ENCODE assay signal across 16 mouse cellular contexts in genomic region chr6:42397041-42397657, GRCm38 (mm10). TPM values are rescaled to one million over a fixed set of nuclear protein-coding genes. Genes with fewer than 3 reads are reported as not detected.
DNase-seq lines count a peak whose midpoint lies in the region; ATAC-seq and TF ChIP-seq lines count a peak whose summit lies in the region.
"Had no signal": no experiment of that assay in that cellular context is flagged by ENCODE, and none has a peak within 500 bp of the region (broad histone marks: within the 10 kb centered on the region; RNA-seq: fewer than 3 reads in every experiment).

No protein-coding gene starts in this region.

- ATAC-seq in liver, postnatal 0 days: no peak
- ATAC-seq in liver, embryonic 12.5 days: no peak
- ATAC-seq in forebrain, embryonic 16.5 days: no peak
- ATAC-seq: forebrain, embryonic 15.5 days; midbrain, embryonic 15.5 days had no signal

- 34% methylated on average over 3 of the region's 3 CpGs for WGBS in liver, postnatal 0 days (ENCODE audit: insufficient replicate concordance)
- 25% methylated on average over 3 of the region's 3 CpGs for WGBS in liver, embryonic 12.5 days (ENCODE audit: insufficient replicate concordance)
- WGBS in small intestine, adult 2 months: 44% methylated on average over 3 of the region's 3 CpGs
- WGBS in forebrain, embryonic 16.5 days: 75% methylated on average over 3 of the region's 3 CpGs

- H3K4me2 ChIP-seq in liver, postnatal 0 days (ENCODE audit: low read depth, low read length): no peak overlapping the region
- H3K4me2 ChIP-seq in liver, embryonic 12.5 days: no peak overlapping the region
- H3K4me2 ChIP-seq in forebrain, embryonic 16.5 days (ENCODE audit: low read length): no peak overlapping the region
- H3K4me2 ChIP-seq: embryonic facial prominence, embryonic 13.5 days; forebrain, embryonic 15.5 days; liver, embryonic 13.5 days; midbrain, embryonic 15.5 days had no signal

- DNase-seq in liver, postnatal 0 days: no peak
- peak; percentile 23 for DNase-seq in MEL-GATA-1-ER (ENCODE audit: extremely low read depth, low read depth)
- DNase-seq in adrenal gland, postnatal 36 days: peak; percentile 53 to 71
- no peak for DNase-seq in retina, postnatal 1 day
- DNase-seq: liver, embryonic 13.5 days had no signal

- no peak for TF ChIP-seq CTCF in liver, postnatal 0 days (IDR thresholded peaks at IDR 0.05; ENCODE audit: low read depth)
- no peak for TF ChIP-seq CTCF in small intestine, adult 2 months (IDR thresholded peaks at IDR 0.05; ENCODE audit: extremely low read depth, insufficient read length, insufficient replicate concordance, low read depth, low read length)

- H3K9me3 ChIP-seq in liver, postnatal 0 days (ENCODE audit: low read length): no peaks in the 10 kb centered on the region
- no peaks in the 10 kb centered on the region for H3K9me3 ChIP-seq in liver, embryonic 12.5 days (replicated peaks)
- H3K9me3 ChIP-seq in forebrain, embryonic 16.5 days (ENCODE audit: control insufficient read depth, low read length): no peaks in the 10 kb centered on the region
- H3K9me3 ChIP-seq: embryonic facial prominence, embryonic 13.5 days; forebrain, embryonic 15.5 days; G1E; liver, embryonic 13.5 days; midbrain, embryonic 15.5 days had no signal

- no peaks in the 10 kb centered on the region for H3K36me3 ChIP-seq in liver, postnatal 0 days (replicated peaks; ENCODE audit: insufficient read depth, low read length)
- H3K36me3 ChIP-seq in liver, embryonic 12.5 days: no peaks in the 10 kb centered on the region
- no peaks in the 10 kb centered on the region for H3K36me3 ChIP-seq in small intestine, adult 2 months (ENCODE audit: control insufficient read depth, insufficient read depth, low read length)
- H3K36me3 ChIP-seq in forebrain, embryonic 16.5 days (ENCODE audit: control insufficient read depth, insufficient read depth): no peaks in the 10 kb centered on the region
- H3K36me3 ChIP-seq: embryonic facial prominence, embryonic 13.5 days; forebrain, embryonic 15.5 days; G1E; liver, embryonic 13.5 days; midbrain, embryonic 15.5 days had no signal

- no peak overlapping the region for H3K9ac ChIP-seq in liver, postnatal 0 days (replicated peaks)
- no peak overlapping the region for H3K9ac ChIP-seq in liver, embryonic 12.5 days
- no peak overlapping the region for H3K9ac ChIP-seq in forebrain, embryonic 16.5 days (replicated peaks; ENCODE audit: low read depth, low read length)
- H3K9ac ChIP-seq: embryonic facial prominence, embryonic 13.5 days; forebrain, embryonic 15.5 days; liver, embryonic 13.5 days; midbrain, embryonic 15.5 days had no signal

- no peaks in the 10 kb centered on the region for H3K27me3 ChIP-seq in liver, postnatal 0 days (ENCODE audit: insufficient read depth, low read length)
- H3K27me3 ChIP-seq in liver, embryonic 12.5 days (replicated peaks): no peaks in the 10 kb centered on the region
- H3K27me3 ChIP-seq in small intestine, adult 2 months (ENCODE audit: control insufficient read depth, insufficient read depth, low read length): no peaks in the 10 kb centered on the region
- H3K27me3 ChIP-seq in forebrain, embryonic 16.5 days (replicated peaks; ENCODE audit: control insufficient read depth, insufficient read depth, low read length): no peaks in the 10 kb centered on the region
- H3K27me3 ChIP-seq: embryonic facial prominence, embryonic 13.5 days; forebrain, embryonic 15.5 days; liver, embryonic 13.5 days; midbrain, embryonic 15.5 days had no signal

- H3K4me3 ChIP-seq in liver, postnatal 0 days (ENCODE audit: low read depth, low read length): no peak overlapping the region
- H3K4me3 ChIP-seq in liver, embryonic 12.5 days: no peak overlapping the region
- no peak overlapping the region for H3K4me3 ChIP-seq in small intestine, adult 2 months (ENCODE audit: low read depth, low read length)
- H3K4me3 ChIP-seq in forebrain, embryonic 16.5 days (replicated peaks; ENCODE audit: low read length): no peak overlapping the region
- H3K4me3 ChIP-seq: embryonic facial prominence, embryonic 13.5 days; forebrain, embryonic 15.5 days; liver, embryonic 13.5 days; midbrain, embryonic 15.5 days had no signal

- no peak for TF ChIP-seq POLR2A in small intestine, adult 2 months (IDR thresholded peaks at IDR 0.05; ENCODE audit: low read depth, low read length)

- no peak for TF ChIP-seq EP300 in liver, postnatal 0 days (IDR thresholded peaks at IDR 0.05; ENCODE audit: low read depth)

- H3K4me1 ChIP-seq in liver, postnatal 0 days (ENCODE audit: insufficient read depth): peaks cover 12% of the 10 kb centered on the region
- no peaks in the 10 kb centered on the region for H3K4me1 ChIP-seq in liver, embryonic 12.5 days
- no peaks in the 10 kb centered on the region for H3K4me1 ChIP-seq in small intestine, adult 2 months (ENCODE audit: control insufficient read depth, insufficient read depth, insufficient read length, low read length)
- no peaks in the 10 kb centered on the region for H3K4me1 ChIP-seq in forebrain, embryonic 16.5 days (replicated peaks; ENCODE audit: control insufficient read depth, insufficient read depth, low read length)
- H3K4me1 ChIP-seq: embryonic facial prominence, embryonic 13.5 days; forebrain, embryonic 15.5 days; liver, embryonic 13.5 days; midbrain, embryonic 15.5 days had no signal

- H3K27ac ChIP-seq in liver, postnatal 0 days (ENCODE audit: low read depth): peak overlapping the region; percentile 56; the same call in 1 of the 2 replicates
- H3K27ac ChIP-seq in liver, embryonic 12.5 days: no peak overlapping the region
- H3K27ac ChIP-seq in small intestine, adult 2 months (ENCODE audit: insufficient read depth, low read depth, low read length): 0 out of 2 replicates have a peak overlapping the region, but pooled peaks have one; percentile 2
- H3K27ac ChIP-seq in forebrain, embryonic 16.5 days (ENCODE audit: low read length): no peak overlapping the region
- H3K27ac ChIP-seq: embryonic facial prominence, embryonic 13.5 days; forebrain, embryonic 15.5 days; liver, embryonic 13.5 days; midbrain, embryonic 15.5 days had no signal

RNA-seq across cellular contexts. Expression of gene Tas2r143, which starts 2.9 kb away (rescaled TPM):
- polyA plus RNA-seq in liver, postnatal 0 days (2015; fragmentation: Nextera tagmentation; extraction: Ambion mirVana): not detected in 2 replicates
- not detected in 2 replicates for polyA plus RNA-seq in liver, embryonic 12.5 days (2016; fragmentation: Nextera tagmentation; extraction: Ambion mirVana)
- total RNA-seq in adrenal gland, postnatal 36 days (2021): 1 to 10 TPM; 2.3 to 5.9 TPM
- not detected in 2 replicates for polyA plus RNA-seq in small intestine, adult 2 months (2012; rRNA removed)
- not detected in 2 replicates for polyA plus RNA-seq in forebrain, embryonic 16.5 days (2015; fragmentation: Nextera tagmentation; extraction: Ambion mirVana)
- total RNA-seq: left cerebral cortex, adult 8-10 months had no signal
- polyA plus RNA-seq: embryonic facial prominence, embryonic 13.5 days; forebrain, embryonic 15.5 days; G1E; intestine, embryonic 14.5 days; liver, embryonic 13.5 days; midbrain, embryonic 15.5 days had no signal

RNA-seq across cellular contexts. Expression of gene Tas2r135, which starts 8.1 kb away (rescaled TPM):
- not detected in 2 replicates for polyA plus RNA-seq in liver, postnatal 0 days (2015; fragmentation: Nextera tagmentation; extraction: Ambion mirVana)
- not detected in 2 replicates for polyA plus RNA-seq in liver, embryonic 12.5 days (2016; fragmentation: Nextera tagmentation; extraction: Ambion mirVana)
- total RNA-seq in adrenal gland, postnatal 36 days (2021): 1 to 10 TPM; 1.3 to 6.4 TPM
- polyA plus RNA-seq in small intestine, adult 2 months (2012; rRNA removed): not detected in 2 replicates
- not detected in 2 replicates for polyA plus RNA-seq in forebrain, embryonic 16.5 days (2015; fragmentation: Nextera tagmentation; extraction: Ambion mirVana)
- total RNA-seq: left cerebral cortex, adult 8-10 months had no signal
- polyA plus RNA-seq: embryonic facial prominence, embryonic 13.5 days; forebrain, embryonic 15.5 days; G1E; gonadal fat pad, adult 2 months; liver, embryonic 13.5 days; midbrain, embryonic 15.5 days had no signal

RNA-seq across cellular contexts. Expression of gene Epha1, which starts 24.1 kb away (rescaled TPM):
- polyA plus RNA-seq in liver, postnatal 0 days (2015; fragmentation: Nextera tagmentation; extraction: Ambion mirVana): 16.8 and 18.7 TPM in 2 replicates
- 2.6 and 3.4 TPM in 2 replicates for polyA plus RNA-seq in liver, embryonic 12.5 days (2016; fragmentation: Nextera tagmentation; extraction: Ambion mirVana)
- total RNA-seq in adrenal gland, postnatal 36 days (2021): under 1 TPM; 0.46 to 0.49 TPM
- polyA plus RNA-seq in small intestine, adult 2 months (2012; rRNA removed): 28.8 and 64.8 TPM in 2 replicates
- 0.14 and 0.27 TPM in 2 replicates for polyA plus RNA-seq in forebrain, embryonic 16.5 days (2015; fragmentation: Nextera tagmentation; extraction: Ambion mirVana)
- total RNA-seq: G1E had no signal
- polyA plus RNA-seq: G1E had no signal

RNA-seq across cellular contexts. Expression of gene Tas2r126, which starts 37.2 kb away (rescaled TPM):
- polyA plus RNA-seq in liver, postnatal 0 days (2015; fragmentation: Nextera tagmentation; extraction: Ambion mirVana): not detected in 2 replicates
- polyA plus RNA-seq in liver, embryonic 12.5 days (2016; fragmentation: Nextera tagmentation; extraction: Ambion mirVana): not detected in 2 replicates
- 1 to 10 TPM in 1 of 2 experiments, not detected in 1; 3.7 TPM for total RNA-seq in adrenal gland, postnatal 36 days (2021)
- not detected in 2 replicates for polyA plus RNA-seq in small intestine, adult 2 months (2012; rRNA removed)
- not detected in 2 replicates for polyA plus RNA-seq in forebrain, embryonic 16.5 days (2015; fragmentation: Nextera tagmentation; extraction: Ambion mirVana)
- total RNA-seq: G1E; left cerebral cortex, adult 8-10 months had no signal
- polyA plus RNA-seq: embryonic facial prominence, embryonic 13.5 days; forebrain, embryonic 15.5 days; G1E; gonadal fat pad, adult 2 months; intestine, embryonic 14.5 days; liver, embryonic 13.5 days; midbrain, embryonic 15.5 days; urinary bladder, adult 2 months had no signal

RNA-seq across cellular contexts. Expression of gene Zyx, which starts 47.7 kb away (rescaled TPM):
- polyA plus RNA-seq in liver, postnatal 0 days (2015; fragmentation: Nextera tagmentation; extraction: Ambion mirVana): 55.3 and 57.8 TPM in 2 replicates
- 66.3 and 66.5 TPM in 2 replicates for polyA plus RNA-seq in liver, embryonic 12.5 days (2016; fragmentation: Nextera tagmentation; extraction: Ambion mirVana)
- total RNA-seq in adrenal gland, postnatal 36 days (2021): 100 to 1,000 TPM; 107 to 144 TPM
- 104 and 222 TPM in 2 replicates for polyA plus RNA-seq in small intestine, adult 2 months (2012; rRNA removed)
- polyA plus RNA-seq in forebrain, embryonic 16.5 days (2015; fragmentation: Nextera tagmentation; extraction: Ambion mirVana): 33.6 and 37.1 TPM in 2 replicates

Comparison
In these comparisons a context has a peak if more than half of its experiments do, and no peak if none do; other contexts are left out.
1. H3K27ac ChIP-seq: peak in liver, postnatal 0 days (single experiment) and small intestine, adult 2 months (single experiment); none in liver, embryonic 12.5 days (single experiment) and forebrain, embryonic 16.5 days (single experiment).
2. DNase-seq: peak in MEL-GATA-1-ER (single experiment) and adrenal gland, postnatal 36 days (2 of 2); none in liver, postnatal 0 days (single experiment) and retina, postnatal 1 day (single experiment).